Comparison of ENCODE assay signal across 8 mouse cellular contexts in the genomic region with DNA sequence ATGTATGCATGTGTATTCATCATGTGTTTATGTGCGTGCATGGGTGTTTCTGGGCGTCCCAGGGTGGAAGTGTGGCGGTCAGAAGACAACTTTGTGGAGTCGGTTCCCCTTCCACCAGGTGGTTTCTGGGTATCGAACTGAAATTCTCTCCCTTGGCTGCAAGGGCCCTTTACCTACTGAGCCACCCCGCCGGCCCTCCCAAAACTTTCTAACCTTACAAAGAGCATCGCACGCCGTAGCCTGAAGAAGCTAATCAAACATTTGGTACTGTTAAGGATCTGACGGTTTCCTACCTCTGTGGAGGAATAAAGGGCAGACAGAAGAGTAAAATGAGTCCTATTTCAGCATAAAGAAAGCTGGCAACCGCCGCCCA. TPM values are rescaled to one million over a fixed set of nuclear protein-coding genes. Genes with fewer than 3 reads are reported as not detected.
DNase-seq lines count a peak whose midpoint lies in the region; ATAC-seq lines count a peak whose summit lies in the region.

No protein-coding gene starts in this region.

- peak overlapping the region; percentile 89 for H3K4me2 ChIP-seq in liver, embryonic 13.5 days
- H3K4me2 ChIP-seq in neural tube, embryonic 14.5 days (ENCODE audit: low read depth, low read length): peak overlapping the region; percentile 75

- H3K9me3 ChIP-seq in embryonic facial prominence, embryonic 10.5 days: no peaks in the 10 kb centered on the region
- H3K9me3 ChIP-seq in liver, embryonic 13.5 days (replicated peaks): no peaks in the 10 kb centered on the region
- no peaks in the 10 kb centered on the region for H3K9me3 ChIP-seq in neural tube, embryonic 14.5 days (ENCODE audit: control insufficient read depth, low read length)

- H3K27me3 ChIP-seq in embryonic facial prominence, embryonic 10.5 days (replicated peaks; ENCODE audit: low read depth, poor library complexity, severe bottlenecking): no peaks in the 10 kb centered on the region
- H3K27me3 ChIP-seq in liver, embryonic 13.5 days: no peaks in the 10 kb centered on the region
- no peaks in the 10 kb centered on the region for H3K27me3 ChIP-seq in neural tube, embryonic 14.5 days (ENCODE audit: control insufficient read depth, insufficient read depth, low read length)

- H3K4me3 ChIP-seq in embryonic facial prominence, embryonic 10.5 days: peak overlapping the region; percentile 68
- H3K4me3 ChIP-seq in liver, embryonic 13.5 days (replicated peaks): peak overlapping the region; percentile 68
- H3K4me3 ChIP-seq in neural tube, embryonic 14.5 days (ENCODE audit: low read depth, low read length): peak overlapping the region; percentile 58

- H3K9ac ChIP-seq in liver, embryonic 13.5 days: peak overlapping the region; percentile 85
- peak overlapping the region; percentile 68 for H3K9ac ChIP-seq in neural tube, embryonic 14.5 days (replicated peaks; ENCODE audit: low read depth, low read length)

- 0 out of 2 replicates have a peak, but pooled peaks have one; percentile 28 for ATAC-seq in cerebellum, adult (ENCODE audit: insufficient number of reproducible peaks, low FRiP score, low TSS enrichment)
- ATAC-seq in liver, embryonic 13.5 days (ENCODE audit: low read depth): peak; percentile 58
- ATAC-seq in neural tube, embryonic 14.5 days (ENCODE audit: low read depth): peak; percentile 39

- H3K27ac ChIP-seq in embryonic facial prominence, embryonic 10.5 days (replicated peaks): peak overlapping the region; percentile 95
- H3K27ac ChIP-seq in liver, embryonic 13.5 days: peak overlapping the region; percentile 70
- H3K27ac ChIP-seq in neural tube, embryonic 14.5 days (ENCODE audit: low read depth, low read length): peak overlapping the region; percentile 24; the same call in 1 of the 2 replicates

- peaks cover 17% of the 10 kb centered on the region for H3K4me1 ChIP-seq in embryonic facial prominence, embryonic 10.5 days
- peaks cover 22% of the 10 kb centered on the region for H3K4me1 ChIP-seq in liver, embryonic 13.5 days (replicated peaks)
- peaks cover 7% of the 10 kb centered on the region for H3K4me1 ChIP-seq in neural tube, embryonic 14.5 days (ENCODE audit: control insufficient read depth, insufficient read depth, low read length)

- no peak for DNase-seq in cerebellum, adult 11 months
- peak; percentile 71 to 72 for DNase-seq in B cell, adult 2 months
- peak; percentile 59 for DNase-seq in embryonic facial prominence, embryonic 10.5 days (ENCODE audit: low spot score)
- peak; percentile 12 to 37 for DNase-seq in heart, postnatal 14 days
- DNase-seq in liver, embryonic 13.5 days: peak; percentile 23
- DNase-seq in right cerebral cortex, adult 18-20 months: no peak

- 10% methylated on average over 13 of the region's 13 CpGs for WGBS in embryonic facial prominence, embryonic 10.5 days
- 1% methylated on average over 13 of the region's 13 CpGs for WGBS in liver, embryonic 13.5 days (ENCODE audit: insufficient replicate concordance)
- WGBS in neural tube, embryonic 14.5 days: 10% methylated on average over 13 of the region's 13 CpGs

- intact Hi-C loops in heart, postnatal 14 days (cut with DNase I): loop anchor here (2.0 to 5.0 kb wide), 3 partner anchors 17 to 127 kb away; no protein-coding TSS in a partner anchor

- no peaks in the 10 kb centered on the region for H3K36me3 ChIP-seq in embryonic facial prominence, embryonic 10.5 days (replicated peaks)
- peaks cover 5% of the 10 kb centered on the region; the same call in 1 of the 2 replicates for H3K36me3 ChIP-seq in liver, embryonic 13.5 days
- H3K36me3 ChIP-seq in neural tube, embryonic 14.5 days (ENCODE audit: control insufficient read depth, insufficient read depth, low read length): no peaks in the 10 kb centered on the region

RNA-seq across cellular contexts. Expression of a gene that starts 0.5 kb away (rescaled TPM):
- polyA plus RNA-seq in embryonic facial prominence, embryonic 10.5 days (2016; fragmentation: Nextera tagmentation; extraction: Ambion mirVana): 26.5 and 30.2 TPM in 2 replicates
- total RNA-seq in heart, postnatal 14 days (2021): 10 to 100 TPM; 23.2 to 25.2 TPM
- polyA plus RNA-seq in liver, embryonic 13.5 days (2015; fragmentation: Nextera tagmentation; extraction: Ambion mirVana): 41.8 and 48.2 TPM in 2 replicates
- polyA plus RNA-seq in neural tube, embryonic 14.5 days (2014; fragmentation: Nextera tagmentation; extraction: Ambion mirVana): 33.1 and 33.7 TPM in 2 replicates

RNA-seq across cellular contexts. Expression of a gene that starts 20.7 kb away (rescaled TPM):
- 11.9 and 12.3 TPM in 2 replicates for polyA plus RNA-seq in embryonic facial prominence, embryonic 10.5 days (2016; fragmentation: Nextera tagmentation; extraction: Ambion mirVana)
- total RNA-seq in heart, postnatal 14 days (2021): 1 to 10 TPM; 7.0 TPM
- polyA plus RNA-seq in liver, embryonic 13.5 days (2015; fragmentation: Nextera tagmentation; extraction: Ambion mirVana): 3.4 and 4.6 TPM in 2 replicates
- polyA plus RNA-seq in neural tube, embryonic 14.5 days (2014; fragmentation: Nextera tagmentation; extraction: Ambion mirVana): 7.3 and 9.0 TPM in 2 replicates

RNA-seq across cellular contexts. Expression of a gene that starts 20.7 kb away (rescaled TPM):
- polyA plus RNA-seq in embryonic facial prominence, embryonic 10.5 days (2016; fragmentation: Nextera tagmentation; extraction: Ambion mirVana): 29.0 and 31.1 TPM in 2 replicates
- total RNA-seq in heart, postnatal 14 days (2021): 10 to 100 TPM; 55.2 to 56.0 TPM
- 8.0 and 9.3 TPM in 2 replicates for polyA plus RNA-seq in liver, embryonic 13.5 days (2015; fragmentation: Nextera tagmentation; extraction: Ambion mirVana)
- 40.1 and 43.5 TPM in 2 replicates for polyA plus RNA-seq in neural tube, embryonic 14.5 days (2014; fragmentation: Nextera tagmentation; extraction: Ambion mirVana)

Comparison
In these comparisons a context has a peak if more than half of its experiments do, and no peak if none do; other contexts are left out.
1. DNase-seq: peak in B cell, adult 2 months (2 of 2), embryonic facial prominence, embryonic 10.5 days (single experiment), heart, postnatal 14 days (2 of 2) and liver, embryonic 13.5 days (single experiment); none in cerebellum, adult 11 months (single experiment) and right cerebral cortex, adult 18-20 months (single experiment).
2. H3K27ac ChIP-seq: peak in every context shown above with its lines; median percentile 95 in embryonic facial prominence, embryonic 10.5 days; 70 in liver, embryonic 13.5 days; 24 in neural tube, embryonic 14.5 days.
3. Peak in every context shown above with its lines, with median percentiles within 50 percentile points of each other: ATAC-seq and H3K4me3 ChIP-seq.